ENCODE assay signal across 8 mouse cellular contexts in the genomic region with DNA sequence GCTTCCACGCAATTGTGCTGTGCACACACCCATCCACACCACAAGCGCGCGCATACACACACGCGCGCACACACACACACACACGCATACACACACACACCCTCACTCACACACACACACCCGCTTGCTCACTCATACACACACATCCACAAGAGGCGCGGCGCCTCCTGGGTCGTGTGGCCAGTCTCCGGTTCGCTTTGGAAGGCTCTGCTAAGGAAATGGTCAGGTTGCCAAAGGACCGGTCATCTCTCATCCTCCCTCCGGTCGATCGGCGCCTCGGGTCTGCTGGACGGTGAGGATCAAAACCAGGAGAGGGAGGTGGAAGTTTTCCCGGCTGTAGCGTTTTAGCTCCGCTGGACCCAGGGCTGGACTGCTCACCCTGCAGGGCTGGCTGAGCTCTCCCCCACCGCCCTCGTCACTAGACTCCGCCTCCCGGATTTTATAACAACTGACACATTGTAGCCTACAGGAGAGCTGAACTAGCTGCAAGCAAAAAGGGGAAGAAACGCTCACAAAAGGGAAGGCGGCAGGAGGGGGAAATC. TPM values are rescaled to one million over a fixed set of nuclear protein-coding genes. Genes with fewer than 3 reads are reported as not detected.
DNase-seq lines count a peak whose midpoint lies in the region; ATAC-seq and TF ChIP-seq lines count a peak whose summit lies in the region.

A gene (minus strand): TSS at position 372 of the 542 bp plus-strand sequence.

- DNase-seq in CH12.LX (ENCODE audit: extremely low read depth): peak; percentile 77
- DNase-seq in c-Kit-positive CD71-negative TER-119-negative erythroid progenitor cells, embryonic 14.5 days (ENCODE audit: low read depth): peak; percentile 77
- DNase-seq in heart, postnatal 10 days: peak; percentile 84 to 86
- peak; percentile 78 for DNase-seq in large intestine, adult 2 months (ENCODE audit: low read depth, low spot score)

- TF ChIP-seq CTCF in CH12.LX (conservative IDR thresholded peaks at IDR 0.05 in 1 of 2, IDR thresholded peaks at IDR 0.05 in 1 of 2; ENCODE audit: low read depth in 2 of 2, low read length in 2 of 2): 0 out of 4 replicates have a peak, but pooled peaks of 1 of the 2 experiments have one; percentile 2
- no peak for TF ChIP-seq CTCF in testis, adult 2 months (IDR thresholded peaks at IDR 0.05; ENCODE audit: control insufficient read depth, insufficient read depth, insufficient replicate concordance, low read depth, low read length)

- WGBS in forebrain, embryonic 13.5 days: 1% methylated on average over 31 of the region's 31 CpGs
- WGBS in large intestine, adult 2 months: under 1% methylated on average over 31 of the region's 31 CpGs
- WGBS in liver, embryonic 16.5 days (ENCODE audit: insufficient replicate concordance): under 1% methylated on average over 31 of the region's 31 CpGs
- WGBS in neural tube, embryonic 12.5 days: under 1% methylated on average over 31 of the region's 31 CpGs

- peak within 1 kb of the TSS; percentile 61 to 83 (median 72) for H3K4me3 ChIP-seq in CH12.LX (replicated peaks in 1 of 3; ENCODE audit: low read depth in 2 of 3, low read length in 2 of 3, poor library complexity in 1 of 3)
- H3K4me3 ChIP-seq in forebrain, embryonic 13.5 days: peak within 1 kb of the TSS; percentile 92
- peak within 1 kb of the TSS; percentile 53 for H3K4me3 ChIP-seq in liver, embryonic 16.5 days (ENCODE audit: low read depth, low read length)
- peak within 1 kb of the TSS; percentile 59 for H3K4me3 ChIP-seq in neural tube, embryonic 12.5 days
- H3K4me3 ChIP-seq in testis, adult 2 months (ENCODE audit: control insufficient read depth, low read depth, low read length): peak within 1 kb of the TSS; percentile 82

- peaks cover 8 to 55% of the 10 kb centered on the region in 2 experiments; a peak in 3 of 4 replicates for H3K4me1 ChIP-seq in CH12.LX (ENCODE audit: control insufficient read depth in 1 of 2, insufficient read depth in 2 of 2)
- H3K4me1 ChIP-seq in forebrain, embryonic 13.5 days: peaks cover 50% of the 10 kb centered on the region
- H3K4me1 ChIP-seq in liver, embryonic 16.5 days (ENCODE audit: control insufficient read depth, low read depth, low read length): no peaks in the 10 kb centered on the region
- peaks cover 38% of the 10 kb centered on the region for H3K4me1 ChIP-seq in neural tube, embryonic 12.5 days
- peaks cover 2% of the 10 kb centered on the region for H3K4me1 ChIP-seq in testis, adult 2 months (ENCODE audit: control insufficient read depth, insufficient read depth, low read length)

- peak within 1 kb of the TSS; percentile 23; the same call in 1 of the 2 replicates for H3K27ac ChIP-seq in CH12.LX (ENCODE audit: insufficient read depth, low read depth)
- H3K27ac ChIP-seq in forebrain, embryonic 13.5 days: peak within 1 kb of the TSS; percentile 96
- no peak within 1 kb of the TSS for H3K27ac ChIP-seq in liver, embryonic 16.5 days (ENCODE audit: low read length)
- H3K27ac ChIP-seq in neural tube, embryonic 12.5 days: peak within 1 kb of the TSS; percentile 65
- H3K27ac ChIP-seq in testis, adult 2 months (ENCODE audit: control insufficient read depth, insufficient read depth, low read depth, low read length): peak within 1 kb of the TSS; percentile 81

- no peak for TF ChIP-seq EP300 in CH12.LX (IDR thresholded peaks at IDR 0.05; ENCODE audit: low read length)

- H3K9ac ChIP-seq in CH12.LX (ENCODE audit: insufficient read depth, low read depth): peak within 1 kb of the TSS; percentile 23
- peak within 1 kb of the TSS; percentile 92 for H3K9ac ChIP-seq in forebrain, embryonic 13.5 days
- H3K9ac ChIP-seq in liver, embryonic 16.5 days (ENCODE audit: low read depth, low read length): no peak within 1 kb of the TSS
- peak within 1 kb of the TSS; percentile 83 for H3K9ac ChIP-seq in neural tube, embryonic 12.5 days

- in situ Hi-C loops in CH12.LX (cut with MboI; ENCODE audit: low pct_ligation_motif_present, low pct_unique_long_range_greater_than_20kb, low sequenced_read_pairs): no loop called here

- dilution Hi-C loops in CH12.LX (cut with MboI; ENCODE audit: extremely low pct_ligation_motif_present, extremely low pct_unique_long_range_greater_than_20kb, low sequenced_read_pairs): no loop called here

- H3K4me2 ChIP-seq in CH12.LX (ENCODE audit: insufficient read depth, low read depth, poor library complexity, severe bottlenecking): peak within 1 kb of the TSS; percentile 68
- H3K4me2 ChIP-seq in forebrain, embryonic 13.5 days: peak within 1 kb of the TSS; percentile 82
- peak within 1 kb of the TSS; percentile 72 for H3K4me2 ChIP-seq in liver, embryonic 16.5 days (ENCODE audit: low read depth, low read length)
- peak within 1 kb of the TSS; percentile 72 for H3K4me2 ChIP-seq in neural tube, embryonic 12.5 days (replicated peaks)

- TF ChIP-seq POLR2A in CH12.LX (IDR thresholded peaks at IDR 0.05; ENCODE audit: low read depth, low read length): 0 out of 2 replicates have a peak, but pooled peaks have one; percentile 24
- TF ChIP-seq POLR2A in testis, adult 2 months (IDR thresholded peaks at IDR 0.05; ENCODE audit: control insufficient read depth, low read depth, low read length): peak; percentile 61; the same call in 1 of the 2 replicates

- H3K36me3 ChIP-seq in CH12.LX (replicated peaks in 1 of 2; ENCODE audit: control insufficient read depth in 1 of 2, insufficient read depth in 1 of 2, low read length in 1 of 2): peaks cover 0 to 10% of the 10 kb centered on the region in 2 experiments
- peaks cover 12% of the 10 kb centered on the region for H3K36me3 ChIP-seq in forebrain, embryonic 13.5 days (ENCODE audit: poor library complexity, severe bottlenecking)
- no peaks in the 10 kb centered on the region for H3K36me3 ChIP-seq in liver, embryonic 16.5 days (ENCODE audit: control insufficient read depth, insufficient read depth)
- H3K36me3 ChIP-seq in neural tube, embryonic 12.5 days: peaks cover 12% of the 10 kb centered on the region
- H3K36me3 ChIP-seq in testis, adult 2 months (ENCODE audit: control insufficient read depth, insufficient read depth, low read length): no peaks in the 10 kb centered on the region

- TF ChIP-seq RAD21 in CH12.LX (IDR thresholded peaks at IDR 0.05; ENCODE audit: low read depth, low read length): no peak

- H3K9me3 ChIP-seq in CH12.LX (replicated peaks; ENCODE audit: low read length): no peaks in the 10 kb centered on the region
- no peaks in the 10 kb centered on the region for H3K9me3 ChIP-seq in forebrain, embryonic 13.5 days (replicated peaks)
- H3K9me3 ChIP-seq in liver, embryonic 16.5 days (replicated peaks; ENCODE audit: control insufficient read depth, low read length): no peaks in the 10 kb centered on the region
- no peaks in the 10 kb centered on the region for H3K9me3 ChIP-seq in neural tube, embryonic 12.5 days

- intact Hi-C loops in heart, postnatal 10 days (cut with DNase I): no loop called here

- no peaks in the 10 kb centered on the region for H3K79me2 ChIP-seq in CH12.LX (replicated peaks; ENCODE audit: control insufficient read depth, extremely low read depth, insufficient read depth, poor library complexity, severe bottlenecking)

- H3K27me3 ChIP-seq in CH12.LX (replicated peaks): no peaks in the 10 kb centered on the region
- H3K27me3 ChIP-seq in forebrain, embryonic 13.5 days: no peaks in the 10 kb centered on the region
- no peaks in the 10 kb centered on the region; the same call in 1 of the 2 replicates for H3K27me3 ChIP-seq in liver, embryonic 16.5 days (ENCODE audit: control insufficient read depth, insufficient read depth, low read depth, low read length)
- no peaks in the 10 kb centered on the region for H3K27me3 ChIP-seq in neural tube, embryonic 12.5 days (replicated peaks)
- no peaks in the 10 kb centered on the region for H3K27me3 ChIP-seq in testis, adult 2 months (ENCODE audit: control insufficient read depth, insufficient read depth, low read length)

- ATAC-seq in forebrain, embryonic 13.5 days: peak; percentile 93
- ATAC-seq in liver, embryonic 16.5 days (ENCODE audit: low read depth): peak; percentile 70
- ATAC-seq in neural tube, embryonic 12.5 days (ENCODE audit: low FRiP score, low read depth): peak; percentile 90

TF ChIP-seq in CH12.LX, 34 proteins besides CTCF, POLR2A, EP300 and RAD21:
- TF ChIP-seq HCFC1 (IDR thresholded peaks at IDR 0.05; ENCODE audit: low read depth, low read length) (no peak), ZNF384 (IDR thresholded peaks at IDR 0.05; ENCODE audit: low read depth, low read length) (no peak), IRF4 (IDR thresholded peaks at IDR 0.05; ENCODE audit: low read depth, low read length) (no peak), TBP (conservative IDR thresholded peaks at IDR 0.05; ENCODE audit: low read depth, low read length) (no peak), ZMIZ1 (IDR thresholded peaks at IDR 0.05; ENCODE audit: low read depth, low read length) (no peak), PAX5 (IDR thresholded peaks at IDR 0.05; ENCODE audit: low read length) (no peak), ETS1 (conservative IDR thresholded peaks at IDR 0.05; ENCODE audit: low read depth, low read length) (0 out of 2 replicates have a peak, but pooled peaks have one; percentile 11), CHD2 (IDR thresholded peaks at IDR 0.05; ENCODE audit: low read length) (no peak), TCF12 (IDR thresholded peaks at IDR 0.05; ENCODE audit: low read depth, low read length) (peak; percentile 27; the same call in 1 of the 2 replicates), KAT2A (IDR thresholded peaks at IDR 0.05; ENCODE audit: insufficient replicate concordance, low read length) (no peak), MEF2A (IDR thresholded peaks at IDR 0.05; ENCODE audit: borderline replicate concordance, low read depth, low read length) (peak; percentile 32; the same call in 1 of the 2 replicates)
TF ChIP-seq in CH12.LX: peak in this region for 3.

RNA-seq across cellular contexts. Expression of the gene that starts here (rescaled TPM):
- total RNA-seq in CH12.LX (2012; rRNA removed): 2.1 and 2.3 TPM in 2 replicates
- total RNA-seq in CH12.LX (2014; rRNA removed): 1.0 and 1.5 TPM in 2 replicates
- polyA plus RNA-seq in CH12.LX (2012; ENCODE audit: insufficient read length, low read depth): 3.5 and 4.5 TPM in 2 replicates
- 30.1 and 33.6 TPM in 2 replicates for polyA plus RNA-seq in forebrain, embryonic 13.5 days (2015; fragmentation: Nextera tagmentation; extraction: Ambion mirVana)
- total RNA-seq in heart, postnatal 10 days (2021): 1 to 10 TPM; 2.6 to 2.9 TPM
- 0.71 and 0.93 TPM in 2 replicates for polyA plus RNA-seq in large intestine, adult 2 months (2012; rRNA removed)
- 0.22 and 0.28 TPM in 2 replicates for polyA plus RNA-seq in liver, embryonic 16.5 days (2015; fragmentation: Nextera tagmentation; extraction: Ambion mirVana)
- polyA plus RNA-seq in neural tube, embryonic 12.5 days (2016; fragmentation: Nextera tagmentation; extraction: Ambion mirVana): 37.0 and 39.3 TPM in 2 replicates
- 5.3 and 7.1 TPM in 2 replicates for polyA plus RNA-seq in testis, adult 2 months (2012; rRNA removed)

Comparison
In these comparisons a context has a peak if more than half of its experiments do, and no peak if none do; other contexts are left out.
1. Peak in DNase-seq in large intestine, adult 2 months; RNA of the gene not detected or under 1 TPM.
2. Peak in ATAC-seq, H3K4me3 ChIP-seq and H3K4me2 ChIP-seq in liver, embryonic 16.5 days; RNA of the gene not detected or under 1 TPM.